Mouse (Mus musculus) megakaryocyte, embryonic 14.5 days (primary cell): ENCODE measurements at regions not wholly inside any gene's neighbourhood (a gene's known extent, or its start where the extent isn't known, plus 50 kb on each side); places are given as distances from the start of the nearest gene placed in this dataset.

Source experiments
- FLI1 ChIP-seq: IDR thresholded peaks from 2 replicates; pipeline ENCODE4 v1.6.1; 2012; ENCODE audit warnings: low read length, inconsistent platforms, mixed read lengths
- GATA1 ChIP-seq: IDR thresholded peaks from 3 replicates; pipeline ENCODE4 v1.6.1; 2012; ENCODE audit warnings: mixed read lengths, low read length, inconsistent platforms, borderline replicate concordance

DNA sequence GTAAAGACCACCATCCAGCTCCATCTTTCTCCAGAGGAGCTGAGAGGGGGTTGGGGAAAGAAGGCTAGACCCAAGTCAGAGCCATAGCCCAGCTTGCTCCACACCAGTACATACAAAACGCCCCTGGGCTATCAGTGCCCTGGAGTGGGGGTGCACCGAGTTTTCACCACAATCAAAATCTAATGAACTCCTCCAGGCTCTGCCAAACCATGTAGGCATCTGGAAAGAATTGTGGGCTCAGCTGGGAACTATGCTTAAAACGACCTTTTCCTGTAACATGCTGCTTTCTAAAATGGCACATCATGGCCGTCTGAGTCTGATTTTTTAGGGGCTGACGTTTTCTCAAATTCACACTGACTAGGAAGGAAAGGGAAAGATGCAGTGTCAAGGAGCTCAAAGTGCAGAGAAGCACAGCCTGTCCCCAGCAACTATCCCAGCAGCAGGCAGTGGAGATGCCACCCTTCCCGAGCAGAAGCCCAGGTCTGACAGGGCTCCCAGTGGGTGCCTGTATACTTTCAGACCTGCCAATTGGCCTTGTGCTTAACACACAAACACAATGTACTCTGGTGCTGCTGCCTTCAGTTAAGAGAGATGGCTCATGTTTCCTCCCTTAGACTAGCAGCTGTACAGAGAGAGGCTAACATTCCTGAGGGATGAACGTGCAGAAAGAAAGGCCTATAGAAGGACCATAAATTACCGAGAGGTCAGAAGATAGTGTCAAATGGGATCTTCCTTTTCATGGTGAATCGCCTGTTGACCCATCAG, 100.6 kb upstream of the Cxcl12 start:
- TF ChIP-seq GATA1 (no peak), FLI1 (no peak)
